Comparison of ENCODE assay signal across 8 mouse cellular contexts in genomic region chr11:40865694-40866093, GRCm38 (mm10).
DNase-seq lines count a peak whose midpoint lies in the region; ATAC-seq and TF ChIP-seq lines count a peak whose summit lies in the region.

No protein-coding gene starts in this region.

- TF ChIP-seq CTCF in kidney, adult 2 months (conservative IDR thresholded peaks at IDR 0.05; ENCODE audit: insufficient read depth, insufficient read length, low read depth, low read length), result no peak
- no peak for TF ChIP-seq CTCF in G1E (IDR thresholded peaks at IDR 0.05; ENCODE audit: low read depth, low read length)

- 20% methylated on average over 2 of the region's 2 CpGs for WGBS in kidney, adult 2 months
- 39% methylated on average over 2 of the region's 2 CpGs for WGBS in neural tube, embryonic 11.5 days

- no peak for ATAC-seq in G1E (ENCODE audit: extremely low read depth, insufficient number of reproducible peaks, low FRiP score, poor library complexity, severe bottlenecking)
- ATAC-seq in neural tube, embryonic 11.5 days (ENCODE audit: insufficient read depth, low FRiP score, low TSS enrichment), result peak; percentile 58; the same call in 1 of the 2 replicates

- H3K4me2 ChIP-seq in neural tube, embryonic 11.5 days (ENCODE audit: low read depth), result no peak overlapping the region

- H3K27ac ChIP-seq in kidney, adult 2 months (ENCODE audit: insufficient read depth, low read depth, low read length), result no peak overlapping the region
- no peak overlapping the region for H3K27ac ChIP-seq in neural tube, embryonic 11.5 days (ENCODE audit: low read depth, low read length)

- peak; percentile 38 for DNase-seq in kidney, adult 2 months
- no peak for DNase-seq in kidney, adult 18-20 months
- DNase-seq in G1E (ENCODE audit: low spot score), result peak; percentile 6
- peak; percentile 11 for DNase-seq in cerebellum, adult 11-12 months
- peak; percentile 55 for DNase-seq in forelimb bud, embryonic 11.5 days (ENCODE audit: low read depth, low spot score)
- DNase-seq in layer of hippocampus, postnatal 36 days, result peak; percentile 40 to 72
- peak; percentile 41 for DNase-seq in neural tube, embryonic 11.5 days (ENCODE audit: low spot score)
- DNase-seq in yolk sac, embryonic 10.5 days (ENCODE audit: low spot score), result no peak

- H3K36me3 ChIP-seq in kidney, adult 2 months (ENCODE audit: control insufficient read depth, insufficient read depth, low read length), result no peaks in the 10 kb centered on the region
- no peaks in the 10 kb centered on the region for H3K36me3 ChIP-seq in G1E (replicated peaks)
- H3K36me3 ChIP-seq in neural tube, embryonic 11.5 days (ENCODE audit: control insufficient read depth, insufficient read depth, low read length), result no peaks in the 10 kb centered on the region

- no peaks in the 10 kb centered on the region for H3K4me1 ChIP-seq in kidney, adult 2 months (ENCODE audit: control insufficient read depth, insufficient read depth, low read length)
- H3K4me1 ChIP-seq in G1E (ENCODE audit: insufficient read depth, low read depth, low read length), result no peaks in the 10 kb centered on the region
- H3K4me1 ChIP-seq in neural tube, embryonic 11.5 days (ENCODE audit: control insufficient read depth, insufficient read depth, low read length), result no peaks in the 10 kb centered on the region

- H3K9ac ChIP-seq in neural tube, embryonic 11.5 days (ENCODE audit: low read length), result no peak overlapping the region

- no peaks in the 10 kb centered on the region for H3K9me3 ChIP-seq in G1E (replicated peaks)
- no peaks in the 10 kb centered on the region for H3K9me3 ChIP-seq in neural tube, embryonic 11.5 days (ENCODE audit: control insufficient read depth, low read length)

- H3K4me3 ChIP-seq in kidney, adult 2 months (ENCODE audit: insufficient read depth, low read depth, low read length), result no peak overlapping the region
- H3K4me3 ChIP-seq in G1E (ENCODE audit: low read depth, low read length), result no peak overlapping the region
- no peak overlapping the region for H3K4me3 ChIP-seq in neural tube, embryonic 11.5 days (ENCODE audit: low read depth, low read length)

- no peaks in the 10 kb centered on the region for H3K27me3 ChIP-seq in kidney, adult 2 months (replicated peaks; ENCODE audit: control insufficient read depth, insufficient read depth, low read length)
- no peaks in the 10 kb centered on the region for H3K27me3 ChIP-seq in G1E (ENCODE audit: insufficient read depth, low read length)
- H3K27me3 ChIP-seq in neural tube, embryonic 11.5 days (ENCODE audit: control insufficient read depth, insufficient read depth, low read length), result no peaks in the 10 kb centered on the region

- no peak for TF ChIP-seq POLR2A in kidney, adult 2 months (IDR thresholded peaks at IDR 0.05; ENCODE audit: low read depth, low read length)

Comparison
In these comparisons a context has a peak if more than half of its experiments do, and no peak if none do; other contexts are left out.
1. DNase-seq: peak in kidney, adult 2 months (single experiment), G1E (single experiment), cerebellum, adult 11-12 months (single experiment), forelimb bud, embryonic 11.5 days (single experiment), layer of hippocampus, postnatal 36 days (2 of 2) and neural tube, embryonic 11.5 days (single experiment); none in kidney, adult 18-20 months (single experiment) and yolk sac, embryonic 10.5 days (single experiment).